9 mouse cellular contexts compared by ENCODE assay signal in genomic region chr4:22490945-22491812, GRCm38 (mm10). TPM values are rescaled to one million over a fixed set of nuclear protein-coding genes. Genes with fewer than 3 reads are reported as not detected.
DNase-seq lines count a peak whose midpoint lies in the region; ATAC-seq and TF ChIP-seq lines count a peak whose summit lies in the region.
"Had no signal": no experiment of that assay in that cellular context is flagged by ENCODE, and none has a peak within 500 bp of the region (broad histone marks: within the 10 kb centered on the region; RNA-seq: fewer than 3 reads in every experiment).

No protein-coding gene starts in this region.

- no peak overlapping the region for H3K27ac ChIP-seq in gastrocnemius, adult 2 months
- peak overlapping the region; percentile 100 for H3K27ac ChIP-seq in midbrain, embryonic 13.5 days

- no peaks in the 10 kb centered on the region for H3K36me3 ChIP-seq in midbrain, embryonic 13.5 days

- no peaks in the 10 kb centered on the region for H3K27me3 ChIP-seq in midbrain, embryonic 13.5 days

- peak overlapping the region; percentile 87 for H3K9ac ChIP-seq in midbrain, embryonic 13.5 days (replicated peaks)

- peak overlapping the region; percentile 99 for H3K4me2 ChIP-seq in midbrain, embryonic 13.5 days (replicated peaks)

- WGBS in midbrain, embryonic 13.5 days, result 2% methylated on average over 38 of the region's 40 CpGs

- no peaks in the 10 kb centered on the region for H3K9me3 ChIP-seq in midbrain, embryonic 13.5 days

- H3K4me3 ChIP-seq in gastrocnemius, adult 2 months, result 0 out of 2 replicates have a peak overlapping the region, but pooled peaks have one; percentile 5
- peak overlapping the region; percentile 98 for H3K4me3 ChIP-seq in midbrain, embryonic 13.5 days (replicated peaks)

- no peak for TF ChIP-seq CTCF in gastrocnemius, adult 2 months (IDR thresholded peaks at IDR 0.05)

- peaks cover 38% of the 10 kb centered on the region for H3K4me1 ChIP-seq in midbrain, embryonic 13.5 days (replicated peaks)

- intact Hi-C loops in gastrocnemius, adult 2 months (cut with DNase I), result no loop called here

- peak; percentile 49 for ATAC-seq in midbrain, embryonic 13.5 days

- DNase-seq in gastrocnemius, adult 2 months, result no peak
- DNase-seq in gastrocnemius, adult 18-20 months (ENCODE audit: low spot score), result no peak
- peak; percentile 29 for DNase-seq in ZHBTc4 (ENCODE audit: low read depth, low spot score)
- peak; percentile 47 to 59 for DNase-seq in frontal cortex, postnatal 36 days (ENCODE audit: low spot score in 2 of 2)
- no peak for DNase-seq in urinary bladder, postnatal 4 days (ENCODE audit: low spot score in 2 of 2)
- DNase-seq in testis, postnatal 14 days (ENCODE audit: low spot score), result no peak
- DNase-seq in cerebellum, adult 9-11 months, result no peak

RNA-seq across cellular contexts. Expression of gene Pou3f2, which starts 3.0 kb away (rescaled TPM):
- not detected for total RNA-seq in gastrocnemius, adult 2 months (2021)
- total RNA-seq in gastrocnemius, adult 18-20 months (2021), result not detected
- polyA plus RNA-seq in midbrain, embryonic 13.5 days (2015; fragmentation: Nextera tagmentation; extraction: Ambion mirVana), result 69.3 and 80.0 TPM in 2 replicates
- polyA plus RNA-seq: large intestine, adult 2 months had no signal

Comparison
In these comparisons a context has a peak if more than half of its experiments do, and no peak if none do; other contexts are left out.
1. DNase-seq: peak in ZHBTc4 (single experiment) and frontal cortex, postnatal 36 days (2 of 2); none in gastrocnemius, adult 2 months (single experiment), gastrocnemius, adult 18-20 months (single experiment), urinary bladder, postnatal 4 days (0 of 2), testis, postnatal 14 days (single experiment) and cerebellum, adult 9-11 months (single experiment).